Mouse (Mus musculus) left cerebral cortex, postnatal 4 days (tissue): ENCODE measurements around the gene Gm10283. TPM values are rescaled to one million over a fixed set of nuclear protein-coding genes. Genes with fewer than 3 reads are reported as not detected.
"Not testable (repeated sequence)": the region's sequence is repeated elsewhere in the genome, so short reads cannot be mapped to it uniquely, and the experiment has no call there.

Source experiments
- DNase-seq: peaks from one replicate; pipeline ENCODE4 v3.0.0-alpha.2; 2022
- intact Hi-C: fragments of 180-260 bp; cut with DNase I; formaldehyde crosslinking; loops from one replicate; pipeline ENCODE4 v1.15.1; 2025
- total RNA-seq, 2 experiments: library from RNA; stranded (reverse); gene quantifications; 2 replicates each; pipeline ENCODE4 v1.2.3; 2021

Gm10283 gene
- total RNA-seq: not detected

DNA sequence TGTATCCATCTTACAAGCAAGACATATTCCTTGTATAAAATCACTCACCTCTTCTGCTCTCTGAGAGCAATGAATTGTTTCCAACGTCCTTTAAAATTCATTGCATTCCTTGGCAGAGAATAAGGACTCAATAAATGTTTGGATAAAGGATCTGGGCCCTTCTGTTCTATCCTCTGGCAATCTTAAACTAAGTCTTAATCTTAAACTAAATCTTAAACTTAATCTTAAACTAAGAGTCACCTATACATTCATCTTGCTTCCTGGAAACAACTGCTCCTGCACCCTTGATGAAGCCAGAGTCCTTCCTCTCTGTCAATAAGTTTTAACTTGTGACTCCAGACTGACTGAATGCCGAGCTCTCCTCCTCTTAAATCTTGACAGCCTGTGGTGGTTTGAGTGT lies at the start of gene Gm10283:
Gene Gm10283 (minus strand): TSS at position 101 of the 400 bp plus-strand sequence.
- intact Hi-C loops: loop anchor here (10.0 kb wide), 1 partner anchor 362 kb away; no protein-coding TSS in a partner anchor

DNA sequence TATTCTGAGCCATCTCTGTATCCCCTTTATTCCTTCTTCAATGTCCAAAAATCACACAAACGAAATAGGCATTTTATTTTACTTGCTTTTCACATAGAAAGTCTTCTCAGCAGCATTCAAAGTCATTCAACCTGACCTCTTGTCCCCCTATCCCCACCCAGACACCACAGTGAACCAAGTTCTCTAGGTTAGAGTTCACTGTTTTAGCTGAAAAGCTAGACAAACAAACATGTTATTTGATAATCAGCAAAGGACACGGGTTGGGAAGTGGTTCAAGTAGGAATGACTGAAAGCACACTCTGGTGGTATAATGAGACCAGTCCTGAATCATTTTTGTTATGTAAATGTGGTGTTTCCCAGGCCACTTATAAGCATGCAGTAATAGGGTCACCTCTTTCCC lies 31.9 kb upstream of the Gm10283 start:
- DNase-seq: no peak

More for the DNA sequence above, at the start of gene Gm10283:
- DNase-seq: no peak

DNA sequence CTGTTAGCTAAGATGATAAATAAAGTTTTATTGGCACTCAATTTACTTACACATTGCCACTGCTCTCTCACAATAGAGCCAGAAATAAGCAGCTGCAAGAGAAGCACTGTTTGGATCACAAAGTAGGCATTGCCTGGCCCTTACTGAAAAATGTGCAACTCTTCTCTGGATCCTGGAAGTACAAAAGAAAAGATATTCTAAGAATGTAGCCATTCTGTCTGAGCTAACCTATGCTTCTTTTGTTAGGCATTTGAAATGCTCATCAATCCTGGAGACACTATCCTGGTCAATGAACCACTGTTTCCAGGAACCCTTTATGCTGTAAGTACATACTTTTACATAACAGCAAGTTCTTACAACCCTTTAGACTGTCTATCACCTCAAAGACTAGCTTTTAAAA lies 15.3 kb upstream of the Gm10283 start:
- intact Hi-C loops: no loop called here
- no peak for DNase-seq

More for the DNA sequence above, 31.9 kb upstream of the Gm10283 start:
- intact Hi-C loops: no loop called here

DNA sequence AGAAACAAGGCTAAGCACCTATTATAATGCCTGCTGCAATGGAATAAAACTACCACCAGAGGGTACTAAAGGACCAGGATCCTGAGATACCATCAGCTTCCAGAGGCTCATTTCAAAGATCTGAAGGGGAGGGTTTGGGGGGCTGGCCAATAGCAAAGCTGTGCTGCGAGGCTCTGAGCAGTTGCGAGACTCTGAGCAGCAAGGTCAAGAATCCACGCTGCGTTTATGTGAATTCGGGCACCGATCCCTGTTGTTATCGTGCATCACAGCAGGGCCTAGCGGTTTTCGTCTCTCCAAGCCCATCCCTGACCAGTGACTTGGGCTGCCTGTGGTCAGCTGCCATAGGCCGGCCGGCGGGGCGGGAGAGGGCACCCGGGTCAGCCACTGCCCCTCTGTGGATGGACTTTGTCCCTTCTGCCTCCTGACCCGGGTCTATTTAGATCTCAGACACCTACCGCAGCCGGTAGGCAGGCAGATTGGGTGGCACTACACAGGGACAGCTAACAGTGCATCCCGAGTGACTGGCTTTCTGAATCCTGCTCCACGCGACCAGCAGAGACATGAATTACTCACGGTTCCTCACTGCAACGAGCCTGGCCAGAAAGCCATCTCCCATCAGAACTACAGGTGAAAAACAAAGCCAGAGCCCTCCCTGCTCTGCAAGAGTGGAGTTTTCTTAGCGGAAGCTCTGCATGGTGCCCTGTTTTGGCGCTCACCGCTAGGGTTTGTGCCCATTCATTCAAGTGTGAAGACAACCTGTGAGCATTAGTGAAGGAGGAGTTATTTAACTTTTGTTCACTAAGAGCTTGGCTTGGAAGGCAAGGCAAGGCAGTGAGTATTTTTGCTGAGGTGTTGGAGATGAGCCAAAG lies 2.9 kb upstream of the Gm10283 start, which contains the start of gene Aadat:
Gene Aadat (plus strand): TSS at position 280 of the 869 bp plus-strand sequence.
- intact Hi-C loops: loop anchor here (5.0 to 10.0 kb wide), 2 partner anchors 359 to 1011 kb away; no protein-coding TSS in a partner anchor

DNA sequence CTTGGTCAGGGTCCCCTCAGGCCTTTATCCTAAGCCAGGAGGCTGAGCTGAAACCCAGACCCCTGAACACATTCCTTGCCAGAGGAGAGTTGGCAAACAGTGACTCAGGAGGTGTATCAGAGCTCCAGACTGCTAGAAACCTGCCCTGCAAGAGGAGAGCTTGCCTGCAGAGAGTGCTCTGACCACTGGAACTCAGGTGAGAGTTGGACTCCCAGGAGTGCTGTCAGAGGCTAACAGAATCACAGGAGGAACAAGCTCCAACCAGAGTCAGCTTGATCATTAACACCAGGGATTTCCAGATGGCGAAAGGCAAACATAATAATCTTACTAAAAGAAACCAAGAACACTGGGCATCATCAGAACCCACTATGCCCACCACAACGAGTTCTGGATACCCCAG lies 8.0 kb downstream of the Gm10283 start:
- intact Hi-C loops, DNase-seq: not testable (repeated sequence)

More for the DNA sequence above, 2.9 kb upstream of the Gm10283 start, which contains the start of gene Aadat:
- DNase-seq: peak; percentile 74

DNA sequence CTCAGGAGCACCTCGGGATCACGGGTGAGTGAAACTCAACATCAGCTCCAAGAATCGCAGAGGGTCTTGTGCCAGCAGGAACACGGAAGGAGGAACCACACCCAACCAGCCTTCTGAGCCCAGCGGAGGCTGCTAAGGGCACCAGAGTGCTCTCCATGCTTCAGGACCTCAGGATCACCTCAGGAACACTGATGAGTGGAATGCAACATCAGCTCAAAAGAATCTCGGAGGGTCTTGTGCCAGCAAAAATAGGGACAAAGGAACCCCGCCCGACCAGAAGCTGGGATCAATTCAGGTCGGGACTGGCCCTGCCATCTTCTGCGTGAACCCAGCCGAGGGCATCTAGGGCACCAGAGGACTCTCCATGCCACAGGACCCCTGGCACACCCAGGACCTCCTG lies 8.4 kb downstream of the Gm10283 start:
- DNase-seq: no peak
- intact Hi-C loops: no loop called here

DNA sequence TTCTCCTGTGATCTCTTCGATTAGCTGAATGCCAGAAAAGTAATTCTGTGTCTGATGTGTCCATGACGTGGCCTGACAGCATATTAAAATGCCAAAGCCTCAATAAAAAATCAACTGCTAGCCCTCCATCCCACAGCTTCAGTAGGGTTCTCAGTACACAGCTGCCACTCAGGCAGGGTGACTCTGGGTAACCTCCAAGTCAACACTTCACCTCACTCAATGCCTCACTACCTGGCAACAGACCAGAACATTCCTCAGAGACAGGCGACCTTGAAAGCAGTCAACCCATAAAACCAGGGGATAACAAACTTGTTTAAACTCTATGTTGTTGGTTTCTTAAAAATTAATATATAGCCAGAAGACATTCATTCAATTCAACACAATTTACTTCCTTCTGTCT lies 10.5 kb downstream of the Gm10283 start:
- DNase-seq: no peak
- intact Hi-C loops: no loop called here

DNA sequence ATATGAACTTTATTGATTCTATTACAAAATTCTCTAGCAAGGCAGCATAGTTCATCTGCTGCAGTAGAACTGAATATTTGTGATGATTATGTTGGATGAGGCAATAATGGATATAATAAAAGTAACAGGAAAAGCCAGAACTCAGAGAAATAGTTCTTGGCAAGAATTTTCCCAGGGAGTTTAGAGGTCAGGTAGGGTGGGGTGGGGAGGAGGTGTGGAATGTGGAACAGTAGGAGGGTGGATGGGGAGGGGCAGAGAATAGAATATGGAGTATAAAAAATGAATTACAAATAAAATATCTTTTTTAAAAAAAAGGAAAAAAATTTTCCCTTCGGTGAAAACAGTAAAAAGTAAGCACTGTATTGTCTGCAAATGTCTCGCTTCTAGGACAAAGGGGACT lies 11.1 kb downstream of the Gm10283 start:
- intact Hi-C loops: no loop called here
- DNase-seq: no peak

DNA sequence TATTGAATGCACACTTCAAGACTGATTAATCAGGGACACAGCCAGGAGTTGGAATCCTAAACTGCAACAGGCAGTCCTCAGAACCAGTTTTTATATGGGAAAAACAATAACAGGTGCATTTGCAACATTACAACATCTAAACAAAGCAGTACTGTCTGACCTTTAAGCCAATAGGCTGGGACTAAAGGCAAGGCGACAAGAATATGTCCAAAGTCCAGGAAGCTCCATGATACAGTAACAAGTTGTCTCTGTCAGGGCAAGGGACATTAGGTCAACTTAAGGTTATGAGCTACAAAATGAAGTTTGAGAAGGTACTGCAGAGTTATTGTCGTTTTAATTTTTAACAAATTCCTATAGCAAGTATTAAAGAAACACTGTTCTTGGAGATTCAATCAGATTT lies 12.9 kb downstream of the Gm10283 start:
- intact Hi-C loops: no loop called here
- DNase-seq: no peak

DNA sequence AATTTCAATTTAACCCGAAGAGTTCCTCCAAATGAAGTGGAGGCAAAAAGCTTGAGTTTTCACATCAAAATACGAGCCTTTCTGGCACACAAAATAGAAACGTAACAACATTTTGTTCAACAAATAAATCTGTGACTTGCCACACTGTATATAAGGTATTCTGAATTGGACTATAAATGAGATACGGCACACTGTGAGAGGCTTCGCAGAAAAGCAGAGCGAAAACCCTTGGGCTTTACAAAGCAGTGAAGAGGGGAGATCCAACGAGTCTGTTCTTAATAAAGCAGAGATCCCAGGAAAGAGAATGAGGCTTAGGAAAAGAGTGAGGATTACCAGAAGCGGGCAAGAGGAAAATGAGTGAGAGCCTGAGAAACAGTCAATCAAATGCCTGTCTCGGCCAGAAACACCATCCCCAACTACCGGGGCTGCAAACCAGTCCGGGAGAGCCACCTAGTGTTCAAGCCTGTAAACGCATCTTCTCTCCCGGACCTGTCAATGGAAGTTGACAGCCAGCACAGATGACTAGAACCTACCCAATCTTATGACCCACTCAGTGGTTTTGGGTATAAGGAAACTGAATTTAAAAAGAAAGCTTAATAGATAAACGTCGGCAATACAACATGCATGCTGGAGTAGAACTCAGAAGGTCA lies 36.2 kb downstream of the Gm10283 start:
- peak; percentile 71 for DNase-seq
- intact Hi-C loops: loop anchor here (2.0 kb wide), 1 partner anchor 52 kb away; no protein-coding TSS in a partner anchor

DNA sequence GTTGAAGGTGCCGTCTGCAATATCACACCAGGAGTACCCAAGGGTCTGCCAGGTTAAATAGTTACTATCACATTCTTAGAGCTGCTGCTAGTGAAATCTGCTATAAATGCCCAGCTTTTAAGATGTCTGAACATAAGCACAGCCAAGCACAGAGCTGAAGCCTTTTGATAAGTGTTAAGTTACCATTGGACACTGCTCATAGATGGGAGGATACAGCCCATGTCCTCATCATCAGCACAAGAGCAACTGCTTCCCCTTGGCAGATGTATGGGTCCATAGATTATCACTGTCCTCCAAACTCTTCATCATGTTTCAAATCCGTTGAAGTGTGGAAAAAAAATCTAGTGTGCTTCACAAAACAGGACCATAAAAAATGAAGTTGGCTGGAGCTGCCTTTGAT lies 53.7 kb downstream of the Gm10283 start:
- intact Hi-C loops: no loop called here
- no peak for DNase-seq

DNA sequence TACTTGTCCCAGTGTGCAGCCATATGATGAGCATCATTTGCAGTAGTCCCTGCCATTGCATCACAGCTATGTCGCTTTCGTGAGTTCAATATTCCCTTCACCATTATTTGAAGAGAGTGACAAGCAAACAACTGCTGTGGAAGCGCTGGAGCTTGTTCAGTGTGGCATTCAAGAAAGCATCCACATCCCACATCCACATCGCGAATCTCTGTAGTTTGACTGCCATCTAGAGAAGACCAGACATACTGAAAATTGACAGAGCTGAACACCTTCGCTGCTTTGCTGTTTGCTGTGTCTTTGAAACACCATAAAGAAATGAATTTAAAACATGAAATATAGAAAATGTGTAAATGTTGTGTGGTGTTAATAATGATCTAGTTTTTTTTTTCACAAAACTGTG lies 58.0 kb downstream of the Gm10283 start:
- intact Hi-C loops: no loop called here
- DNase-seq: peak; percentile 4

DNA sequence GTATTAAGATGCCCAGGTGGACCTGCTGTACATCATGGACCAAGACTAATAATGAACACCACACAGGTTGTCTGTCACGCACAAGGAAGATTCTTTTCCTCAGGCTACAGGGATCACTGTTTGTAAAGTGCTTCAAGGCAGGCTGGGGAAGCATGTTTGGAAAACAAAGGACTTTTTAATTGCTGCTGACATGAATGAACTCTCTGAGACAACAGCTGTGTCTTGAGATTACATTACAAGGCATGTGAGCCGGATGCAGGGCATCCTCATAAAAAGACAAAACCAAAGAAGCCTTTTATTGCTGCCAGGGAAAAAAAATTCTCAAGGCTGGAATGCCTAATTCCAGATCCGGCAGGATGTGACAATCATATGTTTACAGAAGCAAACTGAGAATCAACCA lies 64.4 kb downstream of the Gm10283 start:
- intact Hi-C loops: no loop called here
- DNase-seq: no peak

DNA sequence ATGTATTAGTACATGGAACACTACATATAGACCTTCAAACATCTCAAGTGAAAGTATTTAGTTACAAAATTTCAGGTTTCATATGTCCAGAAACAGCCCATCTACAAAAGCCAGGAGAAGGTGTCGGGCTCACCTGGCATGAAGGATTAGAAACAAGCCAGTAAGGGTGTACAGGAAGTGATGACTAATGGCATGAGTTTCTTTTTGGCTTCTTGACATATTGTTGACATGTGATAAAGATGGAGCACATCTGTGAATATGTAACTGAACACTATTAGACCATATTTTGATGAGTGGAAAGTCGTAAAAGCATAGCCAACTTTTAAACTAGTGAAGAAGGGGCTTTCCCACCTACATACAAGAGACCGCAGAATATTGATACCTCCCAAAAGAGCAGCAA lies 66.1 kb downstream of the Gm10283 start:
- intact Hi-C loops: no loop called here
- DNase-seq: no peak

DNA sequence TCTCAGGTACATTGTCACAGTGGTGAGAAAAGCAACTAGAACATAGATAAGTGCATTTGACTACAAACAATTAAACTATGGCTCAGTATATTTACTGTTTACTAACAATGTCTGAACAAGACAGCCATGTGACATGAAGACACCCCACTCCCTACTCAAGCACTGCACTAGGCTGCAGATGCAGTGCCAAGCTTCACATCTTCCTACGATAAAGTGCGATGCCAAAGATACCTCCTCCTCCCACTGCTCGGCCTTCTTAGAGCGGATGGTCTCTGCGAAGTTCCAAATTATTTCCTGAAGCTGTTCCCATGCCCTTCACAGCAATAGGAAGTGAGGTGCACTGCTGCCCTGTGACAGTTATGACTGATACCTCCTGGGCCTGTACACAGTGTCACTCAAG lies 70.3 kb downstream of the Gm10283 start:
- intact Hi-C loops: no loop called here
- no peak for DNase-seq

DNA sequence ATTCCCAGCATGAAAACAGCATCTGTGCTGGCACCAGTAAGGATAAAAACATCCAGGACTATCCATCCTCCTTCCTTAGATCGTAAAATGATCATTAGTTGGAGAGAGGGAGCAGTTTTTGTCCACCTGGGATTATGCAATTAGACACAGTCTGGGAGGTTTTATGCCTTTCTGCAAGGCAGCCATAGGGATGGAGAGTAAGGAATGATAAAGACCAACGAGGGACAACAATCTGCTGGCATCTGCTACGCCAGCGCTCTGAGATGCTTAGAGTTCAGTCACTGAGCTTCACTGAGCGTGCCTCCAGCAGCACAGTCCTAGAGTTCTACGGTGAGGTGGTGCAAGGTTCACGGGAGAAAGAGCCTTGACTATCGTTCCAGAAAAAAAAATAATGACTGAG lies 96.6 kb downstream of the Gm10283 start:
- intact Hi-C loops: no loop called here

DNA sequence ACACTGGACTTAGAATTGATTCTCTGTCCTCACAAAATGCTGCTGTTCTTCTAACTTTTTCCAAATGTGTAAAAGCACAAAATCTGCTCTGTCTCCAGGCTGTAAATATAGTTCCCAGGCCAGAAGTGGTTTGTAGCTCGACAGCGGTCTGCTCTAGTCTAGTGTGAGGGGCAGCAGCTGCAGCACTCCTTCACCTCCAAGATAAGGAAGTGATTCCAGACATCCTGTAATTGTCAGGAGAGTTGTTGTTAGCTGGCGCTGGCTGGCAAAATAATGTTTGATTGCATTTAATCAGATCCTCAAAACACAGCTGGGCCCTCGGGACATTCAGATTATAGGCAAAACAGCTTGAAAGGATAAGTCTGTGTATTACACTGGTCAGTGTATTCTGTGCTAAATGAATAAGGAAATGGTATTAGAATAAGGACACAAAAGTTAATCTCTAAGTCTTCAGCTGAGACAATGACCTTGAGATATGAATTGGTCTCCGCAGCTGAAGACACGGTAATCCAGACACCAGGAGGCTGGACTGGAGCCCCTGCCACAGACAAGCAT lies 97.9 kb downstream of the Gm10283 start:
- no peak for DNase-seq
- intact Hi-C loops: no loop called here

More for the DNA sequence above, 96.6 kb downstream of the Gm10283 start:
- DNase-seq: no peak

DNA sequence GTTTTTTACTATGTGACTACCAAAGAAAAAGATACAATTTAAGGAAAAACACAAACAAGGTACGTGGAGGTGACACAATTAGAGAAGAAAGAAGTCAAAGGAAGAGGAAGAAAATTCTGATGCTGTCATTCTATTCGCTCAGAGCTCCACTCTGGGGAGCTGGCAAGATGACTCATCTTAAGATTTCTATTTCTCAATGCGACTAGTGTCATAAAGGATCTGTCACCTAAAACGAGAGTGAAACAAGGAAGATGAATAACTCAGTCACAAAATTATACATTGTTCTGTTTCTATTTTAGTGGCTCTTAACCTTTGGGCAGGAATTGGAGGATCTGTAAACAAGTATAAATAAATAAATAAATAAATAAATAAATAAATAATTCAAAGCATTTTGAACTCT lies 109.3 kb downstream of the Gm10283 start:
- no peak for DNase-seq
- intact Hi-C loops: no loop called here

DNA sequence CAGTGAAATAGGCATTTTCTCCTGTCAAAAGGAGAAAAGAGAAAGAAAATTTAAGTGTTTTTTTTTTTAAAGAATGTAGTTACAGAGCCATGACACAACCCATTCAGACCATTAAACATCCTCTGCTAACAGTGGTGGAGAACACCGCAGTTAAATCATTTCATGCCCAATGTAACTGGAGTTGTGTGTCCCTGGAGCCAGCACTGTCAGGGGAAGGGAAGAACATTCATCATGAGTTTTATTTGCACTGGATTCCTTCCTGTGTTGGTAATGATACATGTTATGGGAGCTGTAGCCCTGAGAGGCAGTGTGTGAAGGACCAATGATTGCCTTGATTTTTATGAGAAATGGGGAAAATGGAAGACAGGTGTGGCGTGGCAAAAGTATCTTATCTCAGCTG lies 116.4 kb downstream of the Gm10283 start:
- intact Hi-C loops: no loop called here
- no peak for DNase-seq
